Mouse (Mus musculus): Measurements from ENCODE around the gene Slamf9.
A peak's percentile ranks its signal among the peaks of the same experiment; 100 is the strongest.

Gene Slamf9

DNA sequence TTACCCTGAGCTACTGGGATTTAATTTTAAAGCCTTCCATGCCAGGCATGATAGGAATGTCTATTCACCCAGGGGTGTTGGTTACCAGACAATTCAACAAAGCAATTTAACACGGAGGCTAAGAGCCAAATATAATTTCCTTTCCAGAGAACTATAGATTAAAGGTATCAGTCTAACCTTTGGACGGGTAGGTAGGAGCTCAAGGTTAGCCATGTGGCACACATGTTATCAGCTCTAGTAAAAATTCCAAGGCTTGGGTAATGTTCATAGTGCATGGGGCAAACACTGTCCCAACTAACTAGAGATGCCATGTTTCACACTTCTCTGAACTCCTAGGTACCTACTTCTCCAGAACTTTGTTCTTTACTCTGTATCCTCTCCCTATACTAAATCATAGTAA lies 13.6 kb upstream of the Slamf9 start:
- DNase-seq (ENCODE audit: low read depth, low spot score): no peak

- no peak for DNase-seq (ENCODE audit: low read depth, low spot score)
Measured at GRCm38 (mm10) chr1:172462534-172462933, 12.6 kb upstream of the Slamf9 start.

- no peak for DNase-seq (ENCODE audit: low read depth, low spot score)
Measured at GRCm38 (mm10) chr1:172463387-172464333, 11.5 kb upstream of the Slamf9 start.

- peak; percentile 91 for DNase-seq (ENCODE audit: low read depth, low spot score)
Measured at GRCm38 (mm10) chr1:172468301-172468877, 6.8 kb upstream of the Slamf9 start.

DNA sequence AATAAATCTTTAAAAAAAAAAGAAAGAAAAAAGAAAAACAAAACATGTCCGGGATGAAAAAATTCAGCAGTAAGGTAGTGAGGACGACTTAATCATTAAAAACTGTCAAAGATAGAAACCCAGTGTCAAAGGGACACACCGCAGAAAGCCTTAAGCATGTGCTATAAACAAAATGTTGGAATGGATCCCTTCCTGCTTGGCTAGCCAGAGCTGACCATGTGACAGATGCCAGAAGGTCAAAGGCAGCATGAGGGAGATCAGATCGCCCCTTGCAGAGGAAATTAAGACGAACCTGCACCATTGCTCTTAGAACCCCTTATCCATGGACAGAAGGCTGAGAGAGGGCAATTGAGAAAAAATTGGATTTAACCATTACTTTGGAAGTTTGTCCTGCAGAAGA lies 5.8 kb upstream of the Slamf9 start:
- DNase-seq (ENCODE audit: low read depth, low spot score): no peak

GRCm38 (mm10) chr1:172469810-172470448 lies 5.2 kb upstream of the Slamf9 start:
- DNase-seq (ENCODE audit: low read depth, low spot score): no peak

DNA sequence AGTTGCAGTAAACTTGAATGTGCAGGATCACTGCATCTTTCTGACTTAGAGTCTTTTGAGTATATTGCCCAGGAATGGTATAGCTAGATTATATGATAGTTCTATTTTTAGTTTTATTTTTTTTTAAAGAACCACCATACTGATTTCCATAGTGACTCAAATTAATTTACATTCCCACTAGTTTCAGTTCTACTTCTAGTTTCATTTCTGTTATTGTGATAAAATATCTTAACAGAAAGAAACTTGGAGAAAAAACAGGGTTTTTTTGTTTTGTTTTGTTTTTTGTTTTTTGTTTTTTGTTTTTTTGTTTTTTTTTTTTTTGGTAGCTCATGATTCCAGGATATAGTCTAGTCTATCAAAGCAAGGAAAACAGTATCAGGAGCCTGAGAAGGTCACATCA lies 2.2 kb upstream of the Slamf9 start:
- DNase-seq (ENCODE audit: low read depth, low spot score): no peak

DNA sequence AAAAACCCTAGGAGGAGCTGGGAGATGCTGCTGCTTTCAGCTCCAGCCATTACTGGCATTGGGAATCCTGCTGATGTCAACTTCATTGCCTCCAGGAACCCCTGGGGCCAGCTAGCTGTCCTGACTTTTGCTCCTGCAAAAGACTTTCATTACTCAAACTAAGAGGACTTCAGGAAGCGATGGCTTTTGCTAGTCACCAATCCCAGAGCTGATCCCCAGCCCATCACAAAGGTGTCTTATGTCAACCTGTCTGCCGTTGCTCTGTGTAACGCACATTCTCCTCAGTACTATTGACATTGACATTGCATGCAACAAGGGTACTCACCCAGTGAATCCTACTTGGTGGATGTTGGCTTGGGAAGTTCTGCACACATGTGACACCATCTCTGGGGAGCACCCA lies 962 bp upstream of the Slamf9 start:
- DNase-seq (ENCODE audit: low read depth, low spot score): no peak

DNA sequence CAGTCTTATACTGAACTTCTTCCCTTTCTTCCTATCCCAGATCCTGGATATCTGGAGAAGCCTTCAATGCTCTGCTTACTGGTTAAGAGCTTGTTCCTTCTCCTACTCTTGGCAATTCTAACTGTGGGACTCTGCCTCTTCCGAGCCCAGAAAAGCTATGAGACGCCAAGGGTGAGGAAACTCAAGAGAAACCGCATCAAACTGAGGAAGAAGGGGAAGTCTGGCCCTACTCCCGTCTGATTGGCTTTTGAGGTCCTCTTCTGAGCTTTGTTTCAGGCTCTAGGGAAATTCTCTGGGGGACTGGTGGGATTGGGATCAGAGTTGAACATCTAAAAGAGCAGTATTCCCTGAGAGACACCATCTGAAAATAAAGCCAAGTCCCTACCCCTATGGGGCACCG lies 2.9 kb downstream of the Slamf9 start:
- no peak for DNase-seq (ENCODE audit: low read depth, low spot score)

- DNase-seq (ENCODE audit: low read depth, low spot score): no peak
Measured at GRCm38 (mm10) chr1:172480376-172480775, 5.2 kb downstream of the Slamf9 start.

- no peak for DNase-seq (ENCODE audit: low read depth, low spot score)
Measured at GRCm38 (mm10) chr1:172481111-172481510, 6.0 kb downstream of the Slamf9 start.

- peak; percentile 99 for DNase-seq (ENCODE audit: low read depth, low spot score)
Measured at GRCm38 (mm10) chr1:172481540-172482280, 6.6 kb downstream of the Slamf9 start, which contains the start of gene Igsf9. TSS of gene Igsf9 (plus strand) at chr1:172481788.

GRCm38 (mm10) chr1:172482518-172483360 lies 7.6 kb downstream of the Slamf9 start:
- DNase-seq (ENCODE audit: low read depth, low spot score): no peak

DNA sequence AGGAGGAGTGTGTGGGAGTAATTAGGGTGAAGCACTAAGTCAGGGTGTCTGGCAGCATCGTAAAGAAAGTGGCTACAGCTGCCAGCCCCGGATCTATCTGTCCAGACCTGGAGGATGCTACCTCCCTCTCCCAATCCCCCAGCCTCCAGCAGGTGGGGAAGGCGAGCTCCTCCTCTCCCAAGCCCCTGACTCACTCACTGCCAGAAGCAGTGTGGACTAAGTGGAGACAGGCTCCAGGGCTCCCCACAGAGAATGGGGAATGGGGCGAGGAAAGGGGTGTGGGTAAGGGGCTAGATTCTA lies 8.2 kb downstream of the Slamf9 start:
- DNase-seq (ENCODE audit: low read depth, low spot score): no peak

- DNase-seq (ENCODE audit: low read depth, low spot score): no peak
Measured at GRCm38 (mm10) chr1:172484236-172484635, 9.1 kb downstream of the Slamf9 start.

DNA sequence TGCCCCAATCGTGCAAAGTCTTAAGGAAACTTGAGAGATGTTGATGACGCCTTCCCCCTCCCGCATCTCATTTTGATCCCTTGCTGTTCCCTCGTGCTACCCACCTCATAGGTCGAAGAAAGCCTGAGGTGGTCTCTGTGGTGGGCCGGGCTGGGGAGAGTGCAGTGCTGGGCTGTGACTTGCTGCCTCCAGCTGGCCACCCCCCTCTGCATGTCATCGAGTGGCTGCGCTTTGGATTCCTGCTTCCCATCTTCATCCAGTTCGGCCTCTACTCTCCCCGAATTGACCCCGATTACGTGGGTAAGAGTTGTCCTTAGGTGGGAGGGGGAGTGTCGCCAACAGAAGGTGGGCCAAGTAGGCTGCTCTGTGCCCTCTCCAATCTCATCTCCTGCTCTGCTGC lies 9.5 kb downstream of the Slamf9 start:
- no peak for DNase-seq (ENCODE audit: low read depth, low spot score)

- DNase-seq (ENCODE audit: low read depth, low spot score): no peak
Measured at GRCm38 (mm10) chr1:172485821-172486220, 10.7 kb downstream of the Slamf9 start.

GRCm38 (mm10) chr1:172486236-172486635 lies 11.1 kb downstream of the Slamf9 start:
- DNase-seq (ENCODE audit: low read depth, low spot score): no peak

GRCm38 (mm10) chr1:172486651-172487050 lies 11.5 kb downstream of the Slamf9 start:
- no peak for DNase-seq (ENCODE audit: low read depth, low spot score)

DNA sequence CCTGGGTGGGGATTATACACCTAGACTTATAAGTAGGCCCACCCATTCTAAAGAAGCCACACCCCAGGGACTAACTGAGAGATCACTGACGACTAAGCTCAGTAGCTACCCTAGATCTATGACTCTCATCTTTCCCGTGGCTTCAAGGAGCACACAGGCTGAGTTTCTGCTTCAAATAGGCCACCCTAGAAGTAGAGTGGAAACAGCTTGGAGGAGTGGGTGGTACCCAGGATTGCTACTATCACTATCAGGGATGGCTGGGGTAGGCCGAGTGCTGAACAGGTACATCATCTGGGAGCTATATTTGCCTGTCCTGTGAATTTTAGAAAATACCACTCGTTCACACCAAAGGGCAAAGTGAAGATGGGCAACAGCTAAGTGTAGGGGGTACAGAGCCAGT lies 12.7 kb downstream of the Slamf9 start:
- DNase-seq (ENCODE audit: low read depth, low spot score): no peak

DNA sequence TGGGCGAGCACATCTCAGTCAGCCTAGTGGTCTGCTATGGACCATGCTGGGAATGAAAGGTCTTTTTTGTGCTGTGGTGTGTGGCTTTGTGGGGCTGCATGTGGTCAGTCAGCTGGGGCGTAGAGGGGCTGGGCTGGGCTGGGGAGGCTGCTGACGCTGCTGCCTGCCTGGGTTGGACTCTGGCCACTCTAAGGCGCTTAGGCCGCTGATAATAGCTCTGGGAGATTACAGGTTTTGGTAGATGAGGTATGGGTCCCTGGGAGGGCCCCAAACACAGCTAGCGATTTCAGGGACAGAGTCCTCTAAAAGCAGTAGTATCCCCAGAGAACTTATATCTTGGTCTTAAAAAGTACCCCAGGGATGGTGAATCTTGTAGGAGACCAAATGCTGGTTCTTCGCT lies 13.7 kb downstream of the Slamf9 start:
- no peak for DNase-seq (ENCODE audit: low read depth, low spot score)

Measured in R1 (cell line).